Mouse (Mus musculus) small intestine, adult 2 months (tissue): ENCODE results near the gene Rapgef2. TPM values are rescaled to one million over a fixed set of nuclear protein-coding genes. Genes with fewer than 3 reads are reported as not detected.
A peak's percentile ranks its signal among the peaks of the same experiment; 100 is the strongest.
"Not testable (repeated sequence)": the region's sequence is repeated elsewhere in the genome, so short reads cannot be mapped to it uniquely, and the experiment has no call there.

ENCODE experiments used
- H3K27ac ChIP-seq: fragments of 200-500 bp; 2 replicates; pipeline ENCODE4 v1.5.1; 2012; ENCODE audit warnings: low read depth, low read length, control low read depth, inconsistent platforms; ENCODE audit not compliant: insufficient read depth
- H3K27me3 ChIP-seq: fragments of 200-500 bp; 2 replicates; pipeline ENCODE4 v1.6.1; 2012; ENCODE audit warnings: mild to moderate bottlenecking, moderate library complexity, low read length, inconsistent platforms; ENCODE audit not compliant: control insufficient read depth, insufficient read depth
- H3K36me3 ChIP-seq: fragments of 200-500 bp; 2 replicates; pipeline ENCODE4 v1.6.1; 2012; ENCODE audit warnings: mild to moderate bottlenecking, low read length, control low read depth, inconsistent platforms; ENCODE audit not compliant: control insufficient read depth, insufficient read depth
- H3K4me1 ChIP-seq: fragments of 200-500 bp; 2 replicates; pipeline ENCODE4 v1.6.1; 2012; ENCODE audit warnings: low read length, inconsistent platforms, mixed read lengths; ENCODE audit not compliant: control insufficient read depth, insufficient read depth, insufficient read length
- H3K4me3 ChIP-seq: fragments of 200-500 bp; 2 replicates; pipeline ENCODE4 v1.5.1; 2012; ENCODE audit warnings: low read depth, mild to moderate bottlenecking, control low read depth, inconsistent platforms, low read length, moderate library complexity
- CTCF ChIP-seq: fragments of 200-500 bp; IDR thresholded peaks from 2 replicates; pipeline ENCODE4 v1.5.1; 2012; ENCODE audit warnings: low read depth, mild to moderate bottlenecking, control low read depth, inconsistent platforms, low read length, moderate library complexity, mixed read lengths; ENCODE audit not compliant: insufficient replicate concordance, insufficient read length; ENCODE audit errors: extremely low read depth
- POLR2A ChIP-seq: fragments of 200-500 bp; IDR thresholded peaks from 2 replicates; pipeline ENCODE4 v1.6.1; 2012; ENCODE audit warnings: low read depth, mild to moderate bottlenecking, control low read depth, inconsistent platforms, low read length, moderate library complexity
- WGBS: fragments of 180-500 bp; shearing (Covaris S2); methylation state at CpG from one replicate; pipeline ENCODE4 v1.1.7; 2018; 5-methylcytosine and 5-hydroxymethylcytosine counted together
- polyA plus RNA-seq: library from polyadenylated mRNA; depleted of rRNA; stranded (reverse); fragments of >200 nt; gene quantifications from 2 replicates; pipeline ENCODE4 v1.2.3, GENCODE M21; 2012

Gene Rapgef2
- polyA plus RNA-seq, 1 experiment = 8.5 TPM

- TF ChIP-seq POLR2A (no peak), CTCF (no peak)
- H3K27me3 ChIP-seq = no peaks in the 10 kb centered on the region
- no peaks in the 10 kb centered on the region for H3K36me3 ChIP-seq
- H3K4me1 ChIP-seq = peaks cover 9% of the 10 kb centered on the region; the same call in 1 of the 2 replicates
- no peak overlapping the region for H3K27ac ChIP-seq
- no peak overlapping the region for H3K4me3 ChIP-seq
- WGBS = 32% methylated on average over 3 of the region's 3 CpGs
Measured at GRCm38 (mm10) chr3:79178708-79179107, 107.6 kb downstream of the Rapgef2 start.

- Histone ChIP-seq H3K4me1 (peaks cover 9% of the 10 kb centered on the region; the same call in 1 of the 2 replicates), H3K27ac (peak overlapping the region; percentile 83), H3K4me3 (peak overlapping the region; percentile 29; the same call in 1 of the 2 replicates), H3K27me3 (no peaks in the 10 kb centered on the region), H3K36me3 (no peaks in the 10 kb centered on the region; the same call in 1 of the 2 replicates)
- TF ChIP-seq CTCF (no peak), POLR2A (no peak)
- 67% methylated on average over 6 of the region's 6 CpGs for WGBS
Measured at GRCm38 (mm10) chr3:79178070-79178469, 108.2 kb downstream of the Rapgef2 start.

GRCm38 (mm10) chr3:79177136-79177870 lies 109.0 kb downstream of the Rapgef2 start:
- TF ChIP-seq CTCF (no peak), POLR2A (no peak)
- no peaks in the 10 kb centered on the region for H3K27me3 ChIP-seq
- H3K4me1 ChIP-seq = peaks cover 9% of the 10 kb centered on the region; the same call in 1 of the 2 replicates
- no peak overlapping the region for H3K4me3 ChIP-seq
- WGBS = 76% methylated on average over 8 of the region's 8 CpGs
- peak overlapping the region; percentile 83 for H3K27ac ChIP-seq
- peaks cover 2% of the 10 kb centered on the region; the same call in 1 of the 2 replicates for H3K36me3 ChIP-seq

GRCm38 (mm10) chr3:79174168-79174567 lies 112.1 kb downstream of the Rapgef2 start:
- 90% methylated on average over 6 of the region's 6 CpGs for WGBS
- Histone ChIP-seq H3K36me3 (peaks cover 8% of the 10 kb centered on the region; the same call in 1 of the 2 replicates), H3K27me3 (no peaks in the 10 kb centered on the region), H3K27ac (no peak overlapping the region), H3K4me3 (no peak overlapping the region), H3K4me1 (no peaks in the 10 kb centered on the region)
- no peak for TF ChIP-seq CTCF
- TF ChIP-seq POLR2A = no peak

GRCm38 (mm10) chr3:79173291-79173690 lies 113.0 kb downstream of the Rapgef2 start:
- peaks cover 8% of the 10 kb centered on the region; the same call in 1 of the 2 replicates for H3K36me3 ChIP-seq
- no peaks in the 10 kb centered on the region for H3K27me3 ChIP-seq
- H3K4me3 ChIP-seq = no peak overlapping the region
- WGBS = 91% methylated on average over 5 of the region's 5 CpGs
- H3K4me1 ChIP-seq = 0 out of 2 replicates have a peak, but pooled peaks cover 2% of the 10 kb centered on the region
- no peak overlapping the region for H3K27ac ChIP-seq
- TF ChIP-seq POLR2A (no peak), CTCF (no peak)

GRCm38 (mm10) chr3:79171146-79171545 lies 115.2 kb downstream of the Rapgef2 start:
- WGBS = 84% methylated on average over 8 of the region's 8 CpGs
- H3K4me1 ChIP-seq, H3K4me3 ChIP-seq, H3K36me3 ChIP-seq, H3K27ac ChIP-seq, H3K27me3 ChIP-seq: not testable (repeated sequence)

- Histone ChIP-seq H3K36me3 (peaks cover 8% of the 10 kb centered on the region; the same call in 1 of the 2 replicates), H3K4me3 (no peak overlapping the region), H3K4me1 (0 out of 2 replicates have a peak, but pooled peaks cover 3% of the 10 kb centered on the region), H3K27ac (no peak overlapping the region), H3K27me3 (no peaks in the 10 kb centered on the region)
- WGBS = 33% methylated on average over 2 of the region's 2 CpGs
- TF ChIP-seq POLR2A (no peak), CTCF (no peak)
Measured at GRCm38 (mm10) chr3:79168168-79168827, 118.0 kb downstream of the Rapgef2 start.
